Mouse (Mus musculus): ENCODE results near the gene Dtnb.

- TF ChIP-seq CTCF (IDR thresholded peaks at IDR 0.05; ENCODE audit: low read depth, low read length) = no peak
- TF ChIP-seq POLR2A (IDR thresholded peaks at IDR 0.05; ENCODE audit: borderline replicate concordance, low read depth, low read length) = no peak
These were observed 233.7 kb downstream of the Dtnb start, which contains the start of gene Dnmt3a for GRCm38 (mm10) chr12:3805852-3806251.

Data from bone marrow macrophage, adult 2 months (primary cell).